Mouse (Mus musculus) adrenal gland, adult 2 months (tissue): Measurements from ENCODE around the gene Scaf8. TPM values are rescaled to one million over a fixed set of nuclear protein-coding genes. Genes with fewer than 3 reads are reported as not detected.
"Not testable (repeated sequence)": the region's sequence is repeated elsewhere in the genome, so short reads cannot be mapped to it uniquely, and the experiment has no call there.

Experiments
- DNase-seq: peaks from one replicate; pipeline ENCODE4 v3.0.0; 2021
- polyA plus RNA-seq: library from polyadenylated mRNA; depleted of rRNA; stranded (reverse); fragments of >200 nt; gene quantifications from 2 replicates; pipeline ENCODE4 v1.2.3, GENCODE M21; 2012
- total RNA-seq, 2 experiments: library from RNA; stranded (reverse); gene quantifications; 2 replicates each; pipeline ENCODE4 v1.2.3; 2021

The Scaf8 gene
- total and polyA plus RNA-seq, 3 experiments, result 23.6 to 46.6 (median 37.0) TPM

- peak; percentile 81 for DNase-seq
These were observed 705 bp downstream of the Scaf8 start for GRCm38 (mm10) chr17:3115380-3115974.

DNA sequence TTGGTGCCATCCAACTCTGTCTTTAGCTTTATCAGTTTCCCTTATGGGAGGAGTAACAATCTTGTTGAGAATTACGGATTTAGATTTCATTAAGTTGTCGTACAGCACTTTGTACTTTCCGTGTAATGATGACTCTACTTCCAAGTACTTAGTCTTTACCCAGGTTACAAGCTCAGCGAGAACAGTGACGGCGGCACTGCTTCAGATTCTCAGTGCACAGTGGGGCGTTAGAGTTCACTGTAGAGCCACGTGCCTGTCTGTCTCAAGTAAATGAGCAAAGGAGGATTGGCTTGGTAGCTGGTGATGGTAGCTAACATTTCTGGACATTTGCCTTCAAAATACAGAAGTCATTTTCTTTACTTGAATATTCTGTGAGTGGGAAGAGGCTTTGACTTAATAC, 6.2 kb downstream of the Scaf8 start:
- not testable (repeated sequence) for DNase-seq

DNA sequence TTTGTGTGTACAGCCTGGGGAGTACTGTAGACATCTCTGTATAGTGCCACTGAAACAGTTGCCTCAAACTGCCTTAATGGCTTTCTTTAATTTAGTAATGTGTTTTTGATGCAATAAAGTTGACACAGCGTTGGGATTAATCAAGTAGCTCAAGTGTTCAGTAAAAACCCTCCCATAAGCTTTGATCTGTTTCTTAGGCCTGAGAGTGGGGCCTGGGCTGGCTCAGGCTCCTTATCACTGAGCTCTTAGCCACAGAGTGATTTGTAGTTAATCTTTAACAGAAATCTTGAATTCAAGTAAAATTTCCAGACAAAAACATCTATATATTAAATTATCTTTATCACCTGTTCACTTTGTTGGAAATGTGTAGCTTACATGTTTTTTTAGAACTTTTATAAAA, 8.8 kb downstream of the Scaf8 start:
- DNase-seq, result not testable (repeated sequence)

DNA sequence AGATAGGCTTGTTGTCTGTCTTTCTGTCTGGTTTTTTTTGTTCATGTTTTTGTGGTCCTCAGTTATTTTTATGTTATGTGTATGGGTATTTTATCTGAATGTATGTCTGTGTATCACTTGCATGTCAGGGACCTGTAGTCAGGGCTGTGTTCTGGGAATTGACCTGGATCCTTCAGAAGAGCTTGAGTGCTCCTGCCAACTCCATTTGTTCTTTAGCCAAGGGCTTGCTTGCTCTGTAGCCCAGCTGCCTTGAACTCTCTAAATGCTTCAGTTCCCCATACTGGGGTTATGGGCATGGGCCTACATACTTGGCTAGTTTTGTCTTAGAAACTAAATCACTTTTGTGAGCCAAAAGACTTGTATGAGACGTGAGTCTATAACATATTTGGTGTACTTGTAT, 13.9 kb downstream of the Scaf8 start:
- DNase-seq, result no peak

DNA sequence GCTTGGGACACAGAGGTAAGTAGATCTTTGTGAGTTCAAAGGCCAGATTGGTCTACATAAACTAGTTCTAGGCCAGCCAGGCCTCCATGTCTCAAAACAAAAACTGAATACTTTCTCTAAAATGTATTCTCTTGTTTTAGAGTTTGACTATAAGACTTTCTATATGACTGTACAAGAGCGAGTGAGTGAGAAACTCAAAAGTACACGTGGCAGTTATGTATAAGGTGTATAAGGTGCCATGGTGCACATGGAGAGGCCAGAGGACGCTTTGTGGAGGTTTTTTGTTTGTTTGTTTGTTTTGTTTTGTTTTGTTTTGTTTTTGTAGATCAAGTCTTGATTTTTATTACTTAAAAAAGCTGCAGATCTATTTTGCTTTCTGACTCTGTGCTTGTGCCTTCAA, 15.0 kb downstream of the Scaf8 start:
- DNase-seq, result no peak

- DNase-seq, result no peak
These were observed 20.6 kb downstream of the Scaf8 start for GRCm38 (mm10) chr17:3135346-3135745.

- DNase-seq, result no peak
These were observed 21.4 kb downstream of the Scaf8 start for GRCm38 (mm10) chr17:3136127-3136526.

DNA sequence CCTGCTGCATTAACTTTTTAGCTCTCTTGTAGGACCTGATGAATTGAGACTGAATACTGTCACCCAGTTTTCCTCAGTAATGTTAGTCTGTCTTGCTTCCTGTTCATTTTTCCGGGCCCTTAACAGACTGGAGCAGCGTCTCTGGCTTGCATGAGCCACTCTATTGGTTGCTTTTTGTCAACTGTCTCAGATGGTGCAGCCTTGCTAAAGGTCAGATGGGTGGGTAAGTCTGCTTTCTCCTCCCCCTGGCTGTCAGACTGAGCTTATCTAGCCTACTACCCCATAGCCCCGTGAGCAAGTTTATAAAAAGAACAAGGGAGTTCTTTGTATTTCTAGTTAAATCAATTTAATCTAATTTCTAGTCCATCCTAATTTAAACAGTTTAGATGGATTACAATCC, 23.6 kb downstream of the Scaf8 start:
- DNase-seq, result peak; percentile 55

GRCm38 (mm10) chr17:3140100-3140499, 25.3 kb downstream of the Scaf8 start:
- DNase-seq, result no peak

DNA sequence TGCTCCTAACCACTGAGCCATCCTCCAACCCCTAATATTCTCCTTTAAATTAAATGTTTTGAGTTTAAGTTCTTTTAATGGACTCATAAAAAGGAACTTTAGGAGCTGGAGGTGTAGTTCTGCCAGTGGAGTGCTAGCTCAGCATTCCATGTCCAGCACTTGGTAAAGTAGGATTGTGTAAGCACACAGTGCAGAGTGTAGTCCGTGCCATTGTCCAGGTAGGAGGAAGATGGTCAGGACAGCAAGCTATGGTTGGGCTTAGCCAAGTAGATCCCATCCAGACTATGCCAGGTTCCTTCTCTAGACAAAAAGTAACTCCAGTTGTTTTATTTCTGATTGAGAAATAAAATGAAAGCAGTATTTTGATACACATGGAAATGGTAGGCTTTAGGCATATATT, 34.1 kb downstream of the Scaf8 start:
- DNase-seq, result no peak

DNA sequence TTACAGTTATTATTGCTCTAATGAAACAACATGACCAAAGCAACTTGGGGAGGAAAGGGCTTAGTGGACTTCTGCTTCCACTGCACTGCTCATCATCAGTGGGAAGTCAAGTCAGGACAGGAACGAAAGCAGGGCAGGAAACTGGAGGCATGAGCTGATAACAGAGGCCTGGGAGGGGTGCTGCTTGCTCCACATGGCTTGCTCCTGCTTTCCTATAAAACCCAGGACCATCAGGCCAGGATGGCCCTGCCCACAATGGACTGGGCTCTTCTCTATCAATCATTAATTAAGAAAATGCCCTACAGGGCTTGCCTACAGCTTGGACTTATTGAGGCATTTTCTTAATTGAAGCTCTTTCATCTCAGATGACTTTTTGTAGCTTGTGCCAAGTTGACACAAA, 34.8 kb downstream of the Scaf8 start:
- DNase-seq, result no peak

GRCm38 (mm10) chr17:3150701-3151100, 35.9 kb downstream of the Scaf8 start:
- not testable (repeated sequence) for DNase-seq

- no peak for DNase-seq
These were observed 36.4 kb downstream of the Scaf8 start for GRCm38 (mm10) chr17:3151181-3151580.

- not testable (repeated sequence) for DNase-seq
These were observed 41.4 kb downstream of the Scaf8 start for GRCm38 (mm10) chr17:3156176-3156575.

GRCm38 (mm10) chr17:3157016-3157415, 42.2 kb downstream of the Scaf8 start:
- DNase-seq, result no peak

DNA sequence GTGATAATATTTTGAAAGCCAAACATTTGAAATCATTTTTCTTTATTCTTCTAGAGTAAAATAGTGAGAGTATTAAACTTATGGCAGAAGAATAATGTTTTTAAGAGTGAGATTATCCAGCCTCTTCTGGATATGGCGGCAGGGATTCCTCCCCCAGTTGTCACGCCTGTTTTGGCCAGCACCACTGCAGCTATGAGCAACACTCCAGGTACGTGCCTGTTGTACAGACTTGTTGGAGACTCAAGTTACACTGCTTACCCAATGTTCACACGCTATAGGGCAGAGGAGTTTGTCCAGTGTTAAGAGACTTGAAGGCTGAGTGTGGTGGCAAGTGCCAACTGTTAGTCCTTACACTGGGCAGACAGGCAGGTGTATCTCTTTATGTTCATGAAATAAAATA, 48.1 kb downstream of the Scaf8 start:
- no peak for DNase-seq

GRCm38 (mm10) chr17:3180425-3180945, 65.7 kb downstream of the Scaf8 start:
- DNase-seq, result not testable (repeated sequence)

GRCm38 (mm10) chr17:3195483-3195882, 80.7 kb downstream of the Scaf8 start:
- DNase-seq, result not testable (repeated sequence)

DNA sequence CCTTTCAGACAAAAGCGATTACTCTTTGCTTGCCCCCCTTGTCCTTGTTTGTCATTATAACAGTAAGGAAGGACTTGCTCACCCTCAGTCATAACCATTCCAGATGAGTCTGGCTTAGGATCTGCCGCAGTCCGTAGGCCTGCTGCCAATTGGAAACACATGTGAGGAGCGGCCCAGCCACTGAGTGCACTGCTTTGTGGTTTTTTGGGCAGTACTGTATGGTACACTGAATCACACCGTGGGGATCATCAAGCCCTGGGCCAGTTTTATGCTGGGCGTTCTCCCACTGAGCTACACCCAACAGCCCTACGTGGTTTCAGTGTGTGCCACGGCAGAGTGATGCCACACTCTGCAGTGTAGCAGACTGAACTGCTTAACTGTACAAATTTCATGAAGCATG, 85.6 kb downstream of the Scaf8 start:
- DNase-seq, result peak; percentile 18

- no peak for DNase-seq
These were observed 89.1 kb downstream of the Scaf8 start for GRCm38 (mm10) chr17:3203916-3204315.

DNA sequence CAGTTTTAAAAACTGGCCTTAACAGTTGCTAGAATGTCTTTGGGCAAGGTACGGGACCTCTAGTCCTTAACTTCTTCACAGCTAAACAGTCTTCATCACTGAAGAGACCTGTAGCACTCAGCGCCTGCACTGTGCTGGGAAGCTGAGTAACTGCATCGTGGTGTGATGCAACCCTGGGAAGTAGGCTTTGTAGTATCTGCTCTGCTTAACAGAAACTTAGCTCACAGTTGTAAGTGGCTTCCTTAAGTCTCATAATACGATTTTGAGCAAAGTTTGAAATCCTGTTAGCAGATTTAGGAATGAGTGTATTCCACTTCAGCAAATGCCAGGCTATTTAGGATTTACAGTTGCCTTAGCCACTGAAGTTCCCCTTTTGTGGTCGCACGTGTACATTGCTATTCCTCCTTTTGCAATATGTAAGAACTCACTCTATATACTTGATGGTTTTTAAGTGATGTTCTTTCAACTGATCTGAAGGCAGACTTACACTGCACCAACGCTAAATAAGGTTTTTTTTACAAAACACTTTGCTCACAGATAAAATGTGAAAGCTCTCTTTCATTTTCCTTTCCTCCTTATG, 90.1 kb downstream of the Scaf8 start:
- no peak for DNase-seq

DNA sequence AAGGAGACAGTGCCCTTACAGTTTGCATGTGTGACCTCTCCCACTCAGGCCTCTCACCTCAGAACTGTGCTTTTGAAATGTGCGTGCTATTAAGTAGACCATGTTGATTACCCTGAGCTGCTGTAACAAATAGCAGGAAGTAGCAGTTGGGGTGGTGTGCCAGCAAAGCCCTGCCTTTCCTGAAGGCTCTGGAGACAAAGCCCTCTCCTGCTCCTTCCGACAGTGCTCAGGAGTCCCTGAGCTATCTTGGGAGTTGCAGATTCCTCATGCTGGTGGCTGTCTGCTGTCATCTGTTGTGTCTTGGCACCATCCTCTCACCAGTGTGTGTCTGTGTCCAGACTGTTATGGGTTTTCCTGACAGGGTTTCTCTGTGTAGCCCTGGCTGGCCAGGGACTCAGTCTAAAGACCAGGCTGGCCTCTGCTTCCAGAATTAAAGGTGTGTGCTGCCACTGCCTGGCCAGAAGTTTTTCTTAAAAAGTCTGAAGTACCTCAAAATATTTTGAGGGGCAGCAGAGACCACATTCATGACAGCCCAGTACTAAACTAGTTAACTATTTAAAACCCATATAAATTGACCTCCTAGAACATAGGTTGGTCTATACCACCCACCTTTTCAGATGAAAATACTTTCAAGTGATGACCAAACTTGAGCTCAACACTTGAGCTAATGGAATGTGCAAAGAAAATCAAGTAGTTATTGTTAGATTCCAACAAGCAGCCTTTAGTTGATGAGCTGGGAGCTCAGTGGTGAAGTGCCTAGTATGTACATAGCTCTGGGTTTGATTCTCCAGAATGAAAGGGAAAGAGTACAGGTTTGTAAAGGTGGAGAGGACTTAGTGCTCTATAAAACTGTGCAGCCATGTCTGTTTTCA, 92.0 kb downstream of the Scaf8 start:
- peak; percentile 18 for DNase-seq
